Mouse (Mus musculus) forelimb bud, embryonic 11.5 days (tissue): ENCODE measurements at regions not wholly inside any gene's neighbourhood (a gene's known extent, or its start where the extent isn't known, plus 50 kb on each side); places are given as distances from the start of the nearest gene placed in this dataset.

Source experiments
- DNase-seq: peaks from one replicate; pipeline ENCODE4 v3.0.0-alpha.2; 2012; ENCODE audit warnings: low read depth, low spot score

- DNase-seq: no peak
Observed at GRCm38 (mm10) chr12:118784643-118785042, 61.5 kb upstream of the Sp8 start.

GRCm38 (mm10) chr12:118781978-118782377 is 64.2 kb upstream of the Sp8 start:
- no peak for DNase-seq

- DNase-seq: no peak
Observed at GRCm38 (mm10) chr12:118775463-118776064, 70.6 kb upstream of the Sp8 start.

- no peak for DNase-seq
Observed at GRCm38 (mm10) chr12:118772790-118773189, 73.3 kb upstream of the Sp8 start.

GRCm38 (mm10) chr12:118766472-118766871 is 79.7 kb upstream of the Sp8 start:
- DNase-seq: no peak

- DNase-seq: no peak
Observed at GRCm38 (mm10) chr12:118754076-118754475, 92.1 kb upstream of the Sp8 start.

GRCm38 (mm10) chr12:118739103-118739502 is 107.0 kb upstream of the Sp8 start:
- no peak for DNase-seq

- no peak for DNase-seq
Observed at GRCm38 (mm10) chr12:118725891-118726290, 120.2 kb upstream of the Sp8 start.

GRCm38 (mm10) chr12:118719878-118720573 is 126.1 kb upstream of the Sp8 start:
- no peak for DNase-seq

GRCm38 (mm10) chr12:118716824-118717223 is 129.3 kb upstream of the Sp8 start:
- no peak for DNase-seq

- DNase-seq: no peak
Observed at GRCm38 (mm10) chr12:118706626-118707025, 139.5 kb upstream of the Sp8 start.

- DNase-seq: no peak
Observed at GRCm38 (mm10) chr12:118704826-118705225, 141.3 kb upstream of the Sp8 start.

GRCm38 (mm10) chr12:118703730-118704129 is 142.4 kb upstream of the Sp8 start:
- DNase-seq: peak; percentile 9

- DNase-seq: peak; percentile 20
Observed at GRCm38 (mm10) chr12:118703068-118703662, 143.0 kb upstream of the Sp8 start.

GRCm38 (mm10) chr12:118701838-118702237 is 144.3 kb upstream of the Sp8 start:
- DNase-seq: no peak

- DNase-seq: no peak
Observed at GRCm38 (mm10) chr12:118698110-118698509, 148.0 kb upstream of the Sp8 start.

GRCm38 (mm10) chr12:118694701-118695100 is 151.4 kb upstream of the Sp8 start:
- DNase-seq: no peak

- no peak for DNase-seq
Observed at GRCm38 (mm10) chr12:118682902-118683301, 163.2 kb upstream of the Sp8 start.

- no peak for DNase-seq
Observed at GRCm38 (mm10) chr12:118677989-118678388, 168.1 kb upstream of the Sp8 start.

GRCm38 (mm10) chr12:118661575-118661974 is 184.6 kb upstream of the Sp8 start:
- no peak for DNase-seq

- DNase-seq: no peak
Observed at GRCm38 (mm10) chr12:118661214-118661486, 185.0 kb upstream of the Sp8 start.

- DNase-seq: no peak
Observed at GRCm38 (mm10) chr12:118660384-118661213, 185.5 kb upstream of the Sp8 start.
